Mouse (Mus musculus) myocyte (in vitro differentiated cells): ENCODE data around the gene Mcu. TPM values are rescaled to one million over a fixed set of nuclear protein-coding genes. Genes with fewer than 3 reads are reported as not detected.

Experiments used
- H3K27me3 ChIP-seq: one replicate; pipeline ENCODE4 v1.6.1; 2011; ENCODE audit not compliant: control insufficient read depth, insufficient read depth, insufficient read length
- H3K36me3 ChIP-seq: one replicate; pipeline ENCODE4 v1.6.1; 2011; ENCODE audit not compliant: control insufficient read depth, insufficient read depth
- H3K4me2 ChIP-seq: one replicate; pipeline ENCODE4 v1.6.1; 2011; ENCODE audit warnings: low read depth, control low read depth
- H3K4me3 ChIP-seq: one replicate; pipeline ENCODE4 v1.5.1; 2011; ENCODE audit warnings: mild to moderate bottlenecking, control low read depth, moderate library complexity
- H3K79me2 ChIP-seq: one replicate; pipeline ENCODE4 v1.6.1; 2011; ENCODE audit not compliant: control insufficient read depth, insufficient read depth
- H3ac ChIP-seq: one replicate; pipeline ENCODE4 v1.6.1; 2011; ENCODE audit not compliant: control insufficient read depth, insufficient read length
- CEBPB ChIP-seq: IDR thresholded peaks from 2 replicates; pipeline ENCODE4 v1.6.1; 2011; ENCODE audit warnings: mild to moderate bottlenecking, moderate library complexity; ENCODE audit not compliant: poor library complexity, insufficient read depth, severe bottlenecking
- E2F4 ChIP-seq: IDR thresholded peaks from one replicate; pipeline ENCODE4 v1.6.1; 2011; ENCODE audit warnings: mild to moderate bottlenecking, control low read depth, moderate library complexity; ENCODE audit not compliant: insufficient read depth
- MAX ChIP-seq: IDR thresholded peaks from one replicate; pipeline ENCODE4 v1.6.1; 2011; ENCODE audit warnings: low read depth, mild to moderate bottlenecking, control low read depth
- MYOD1 ChIP-seq, 3 experiments: IDR thresholded peaks; one replicate each; pipeline ENCODE4 v1.6.1; 2011; ENCODE audit warnings: control low read depth in 2 of 3, low read depth in 2 of 3, mild to moderate bottlenecking in 2 of 3, moderate library complexity in 1 of 3; ENCODE audit not compliant: insufficient read length in 2 of 3, control insufficient read depth in 1 of 3
- MYOG ChIP-seq, 3 experiments: IDR thresholded peaks; one replicate each; pipeline ENCODE4 v1.6.1; 2011; ENCODE audit warnings: control low read depth in 2 of 3, low read depth in 2 of 3, mild to moderate bottlenecking in 2 of 3; ENCODE audit not compliant: insufficient read length in 2 of 3, control insufficient read depth in 1 of 3, insufficient read depth in 1 of 3
- POLR2A ChIP-seq: IDR thresholded peaks from one replicate; pipeline ENCODE4 v1.6.1; 2011; ENCODE audit warnings: low read depth, mild to moderate bottlenecking, control low read depth, moderate library complexity; ENCODE audit not compliant: insufficient read length
- POLR2AphosphoS2 ChIP-seq: IDR thresholded peaks from one replicate; pipeline ENCODE4 v1.6.1; 2011; ENCODE audit warnings: low read depth, control low read depth; ENCODE audit not compliant: insufficient read length
- REST ChIP-seq: IDR thresholded peaks from one replicate; pipeline ENCODE4 v1.6.1; 2011; ENCODE audit warnings: mild to moderate bottlenecking, control low read depth, moderate library complexity; ENCODE audit not compliant: insufficient read depth, insufficient read length
- SRF ChIP-seq: IDR thresholded peaks from one replicate; pipeline ENCODE4 v1.6.1; 2011; ENCODE audit warnings: low read depth; ENCODE audit not compliant: control insufficient read depth, insufficient read length
- TCF12 ChIP-seq: IDR thresholded peaks from one replicate; pipeline ENCODE4 v1.6.1; 2011; ENCODE audit warnings: mild to moderate bottlenecking, control low read depth; ENCODE audit not compliant: poor library complexity, insufficient read depth, severe bottlenecking
- TCF3 ChIP-seq: IDR thresholded peaks from one replicate; pipeline ENCODE4 v1.6.1; 2011; ENCODE audit warnings: low read depth, control low read depth; ENCODE audit not compliant: insufficient read length
- USF1 ChIP-seq: IDR thresholded peaks from one replicate; pipeline ENCODE4 v1.6.1; 2011; ENCODE audit warnings: low read depth, mild to moderate bottlenecking, control low read depth, moderate library complexity
- polyA plus RNA-seq: library from polyadenylated mRNA; unstranded; fragments of >200 nt; fragmentation: generic; extraction: Trizol; gene quantifications from one replicate; pipeline ENCODE4 v1.2.1, GENCODE M21; 2012; ENCODE audit warnings: missing spikeins

Mcu gene
- polyA plus RNA-seq, 1 experiment: 82.9 TPM

DNA sequence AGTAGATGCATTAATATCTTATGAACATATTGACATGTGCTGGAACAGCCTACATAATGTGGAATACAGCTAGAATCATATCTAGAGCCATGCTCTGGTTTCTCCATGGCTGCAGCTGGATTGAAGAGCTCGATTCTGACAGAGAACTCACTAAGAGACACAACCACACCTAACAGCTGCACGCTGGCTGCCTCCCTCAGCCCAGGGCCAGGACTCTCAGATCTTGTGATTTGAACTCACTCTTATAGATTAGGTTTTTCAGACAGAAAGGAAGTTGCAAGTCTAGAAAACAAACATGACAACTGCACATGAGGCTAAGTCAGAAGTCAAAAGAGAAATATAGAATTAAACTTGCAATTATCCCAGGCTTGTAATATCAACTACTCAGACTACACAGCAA, 45.7 kb downstream of the Mcu start:
- H3K79me2 ChIP-seq: peaks cover 85% of the 10 kb centered on the region
- TF ChIP-seq CEBPB: no peak
- peak in 2 of 3 experiments; percentile 10 to 15 for TF ChIP-seq MYOD1 (IDR thresholded peaks at IDR 0.05; ENCODE audit: control insufficient read depth in 1 of 3, insufficient read length in 2 of 3, low read depth in 2 of 3)
- TF ChIP-seq TCF12: no peak
- TF ChIP-seq POLR2A: no peak
- TF ChIP-seq POLR2AphosphoS2: no peak
- no peak for TF ChIP-seq TCF3
- TF ChIP-seq MYOG (IDR thresholded peaks at IDR 0.05; ENCODE audit: control insufficient read depth in 1 of 3, insufficient read depth in 1 of 3, insufficient read length in 2 of 3, low read depth in 2 of 3): peak in 1 of 3 experiments; percentile 24
- no peak for TF ChIP-seq E2F4
- H3ac ChIP-seq: no peak overlapping the region
- no peak overlapping the region for H3K4me3 ChIP-seq
- peaks cover 22% of the 10 kb centered on the region for H3K36me3 ChIP-seq
- no peaks in the 10 kb centered on the region for H3K27me3 ChIP-seq
- H3K4me2 ChIP-seq: no peak overlapping the region

DNA sequence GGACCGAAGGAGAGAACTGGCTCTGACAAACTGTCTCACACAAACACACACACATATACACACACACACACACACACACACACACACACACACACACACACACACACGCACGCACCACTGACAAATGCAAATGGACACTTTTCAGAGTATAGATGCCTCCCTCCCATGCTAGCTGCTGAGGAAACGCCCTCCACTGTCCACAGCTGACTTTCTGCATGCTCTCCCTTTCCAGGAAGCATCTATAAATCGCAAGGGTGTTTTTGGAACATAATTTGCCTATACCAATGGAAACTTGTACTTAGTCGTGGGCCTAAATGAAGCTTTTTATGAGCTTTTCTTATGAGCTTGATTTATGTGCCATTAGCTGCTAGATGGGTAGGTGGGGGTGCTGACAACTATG, 46.1 kb downstream of the Mcu start:
- peaks cover 86% of the 10 kb centered on the region for H3K79me2 ChIP-seq
- no peak overlapping the region for H3K4me2 ChIP-seq
- H3K36me3 ChIP-seq: peaks cover 22% of the 10 kb centered on the region
- H3K4me3 ChIP-seq: no peak overlapping the region
- TF ChIP-seq POLR2A (no peak), CEBPB (no peak), MAX (no peak), POLR2AphosphoS2 (no peak), MYOG (IDR thresholded peaks at IDR 0.05; ENCODE audit: control insufficient read depth in 1 of 3, insufficient read depth in 1 of 3, insufficient read length in 2 of 3, low read depth in 2 of 3) (no peak), E2F4 (no peak), REST (no peak), SRF (no peak), USF1 (no peak), TCF3 (no peak), TCF12 (no peak), MYOD1 (IDR thresholded peaks at IDR 0.05; ENCODE audit: control insufficient read depth in 1 of 3, insufficient read length in 2 of 3, low read depth in 2 of 3) (no peak)
- H3ac ChIP-seq: no peak overlapping the region
- H3K27me3 ChIP-seq: no peaks in the 10 kb centered on the region

GRCm38 (mm10) chr10:59569481-59569869, 47.0 kb downstream of the Mcu start:
- peaks cover 22% of the 10 kb centered on the region for H3K36me3 ChIP-seq

GRCm38 (mm10) chr10:59568665-59569480, 47.6 kb downstream of the Mcu start:
- H3K27me3 ChIP-seq: no peaks in the 10 kb centered on the region
- H3K4me2 ChIP-seq: no peak overlapping the region
- no peak for TF ChIP-seq MAX
- TF ChIP-seq TCF3: no peak
- no peak for TF ChIP-seq REST
- no peak for TF ChIP-seq CEBPB
- no peak for TF ChIP-seq TCF12
- no peak for TF ChIP-seq POLR2A
- no peak for TF ChIP-seq MYOD1 (IDR thresholded peaks at IDR 0.05; ENCODE audit: control insufficient read depth in 1 of 3, insufficient read length in 2 of 3, low read depth in 2 of 3)
- no peak for TF ChIP-seq SRF
- TF ChIP-seq POLR2AphosphoS2: no peak
- TF ChIP-seq MYOG (IDR thresholded peaks at IDR 0.05; ENCODE audit: control insufficient read depth in 1 of 3, insufficient read depth in 1 of 3, insufficient read length in 2 of 3, low read depth in 2 of 3): no peak
- no peak for TF ChIP-seq E2F4
- no peak overlapping the region for H3ac ChIP-seq
- peaks cover 22% of the 10 kb centered on the region for H3K36me3 ChIP-seq
- H3K4me3 ChIP-seq: no peak overlapping the region
- H3K79me2 ChIP-seq: peaks cover 76% of the 10 kb centered on the region

More at GRCm38 (mm10) chr10:59569481-59569869, 47.0 kb downstream of the Mcu start:
- no peak overlapping the region for H3K4me3 ChIP-seq
- H3K79me2 ChIP-seq: peaks cover 81% of the 10 kb centered on the region
- no peak for TF ChIP-seq MYOG (IDR thresholded peaks at IDR 0.05; ENCODE audit: control insufficient read depth in 1 of 3, insufficient read depth in 1 of 3, insufficient read length in 2 of 3, low read depth in 2 of 3)
- H3K27me3 ChIP-seq: no peaks in the 10 kb centered on the region
- no peak overlapping the region for H3K4me2 ChIP-seq
- no peak overlapping the region for H3ac ChIP-seq

GRCm38 (mm10) chr10:59566968-59567367, 49.5 kb downstream of the Mcu start:
- Histone ChIP-seq H3ac (no peak overlapping the region), H3K27me3 (no peaks in the 10 kb centered on the region), H3K36me3 (peaks cover 24% of the 10 kb centered on the region), H3K4me2 (no peak overlapping the region), H3K4me3 (no peak overlapping the region), H3K79me2 (peaks cover 75% of the 10 kb centered on the region)
- TF ChIP-seq SRF: no peak
- TF ChIP-seq CEBPB: no peak
- no peak for TF ChIP-seq MYOG (IDR thresholded peaks at IDR 0.05; ENCODE audit: control insufficient read depth in 1 of 3, insufficient read depth in 1 of 3, insufficient read length in 2 of 3, low read depth in 2 of 3)
- no peak for TF ChIP-seq USF1
- TF ChIP-seq E2F4: no peak
- TF ChIP-seq POLR2AphosphoS2: no peak
- TF ChIP-seq TCF12: no peak
- no peak for TF ChIP-seq TCF3
- TF ChIP-seq MYOD1 (IDR thresholded peaks at IDR 0.05; ENCODE audit: control insufficient read depth in 1 of 3, insufficient read length in 2 of 3, low read depth in 2 of 3): no peak
- no peak for TF ChIP-seq MAX
- no peak for TF ChIP-seq REST
- TF ChIP-seq POLR2A: no peak
